Comparison of ENCODE assay signal across 8 mouse cellular contexts in genomic region chr2:37451667-37452375, GRCm38 (mm10). TPM values are rescaled to one million over a fixed set of nuclear protein-coding genes. Genes with fewer than 3 reads are reported as not detected.
DNase-seq lines count a peak whose midpoint lies in the region; ATAC-seq lines count a peak whose summit lies in the region.

No protein-coding gene starts in this region.

- H3K4me3 ChIP-seq in hindbrain, embryonic 16.5 days (ENCODE audit: low read length), result peak overlapping the region; percentile 79
- peak overlapping the region; percentile 82 for H3K4me3 ChIP-seq in macrophage (ENCODE audit: inconsistent target)

- peaks cover 9% of the 10 kb centered on the region for H3K4me1 ChIP-seq in hindbrain, embryonic 16.5 days (ENCODE audit: control insufficient read depth, insufficient read depth, low read depth, low read length)

- H3K27me3 ChIP-seq in hindbrain, embryonic 16.5 days (replicated peaks; ENCODE audit: control insufficient read depth, insufficient read depth, low read length), result no peaks in the 10 kb centered on the region

- H3K9ac ChIP-seq in hindbrain, embryonic 16.5 days (ENCODE audit: low read depth, low read length), result peak overlapping the region; percentile 96

- WGBS in hindbrain, embryonic 16.5 days, result 12% methylated on average over 24 of the region's 44 CpGs
- 9% methylated on average over 36 of the region's 44 CpGs for WGBS in macrophage (ENCODE audit: missing documents)

- peak overlapping the region; percentile 87 for H3K27ac ChIP-seq in hindbrain, embryonic 16.5 days (ENCODE audit: low read depth, low read length)
- no peak overlapping the region; the same call in 1 of the 2 replicates for H3K27ac ChIP-seq in macrophage

- H3K79me2 ChIP-seq in macrophage (ENCODE audit: inconsistent target), result peaks cover 89% of the 10 kb centered on the region

- H3K4me2 ChIP-seq in hindbrain, embryonic 16.5 days (ENCODE audit: low read length), result peak overlapping the region; percentile 76

- H3K36me3 ChIP-seq in hindbrain, embryonic 16.5 days (ENCODE audit: control insufficient read depth, insufficient read depth, low read length), result no peaks in the 10 kb centered on the region
- no peaks in the 10 kb centered on the region for H3K36me3 ChIP-seq in macrophage (ENCODE audit: inconsistent target)

- ATAC-seq in hindbrain, embryonic 16.5 days, result peak; percentile 97

- DNase-seq in R1 (ENCODE audit: low read depth, low spot score), result peak; percentile 94
- peak; percentile 93 to 97 for DNase-seq in cerebellum, postnatal 25 days
- peak; percentile 90 to 91 for DNase-seq in frontal cortex, postnatal 36 days (ENCODE audit: low spot score in 2 of 2)
- DNase-seq in left cerebral cortex, adult 18-20 months (ENCODE audit: low spot score in 2 of 2), result peak; percentile 90 to 93
- peak; percentile 94 for DNase-seq in right cerebral cortex, adult 18-20 months
- DNase-seq in urinary bladder, postnatal 10 days (ENCODE audit: low spot score), result peak; percentile 75

- H3K9me3 ChIP-seq in hindbrain, embryonic 16.5 days (ENCODE audit: control insufficient read depth, low read length), result no peaks in the 10 kb centered on the region

RNA-seq across cellular contexts. Expression of gene Rabgap1, which starts 8.7 kb away (rescaled TPM):
- 45.5 and 49.2 TPM in 2 replicates for polyA plus RNA-seq in hindbrain, embryonic 16.5 days (2015; fragmentation: Nextera tagmentation; extraction: Ambion mirVana)
- total RNA-seq in left cerebral cortex, adult 18-20 months (2021), result 10 to 100 TPM; 89.6 to 97.1 TPM
- 100 to 1,000 TPM; 101 to 291 (median 194) TPM for total RNA-seq in macrophage (2018; cell fraction: chromatin; rRNA removed)
- 10 to 100 TPM; 25.3 to 46.1 (median 36.0) TPM for total RNA-seq in macrophage (2018; cell fraction: cytosol; rRNA removed)
- total RNA-seq in macrophage (2018; cell fraction: nucleus; rRNA removed), result 100 to 1,000 TPM in 9 of 26 experiments, 10 to 100 TPM in 17; 61.4 to 164 (median 82.4) TPM
- polyA plus RNA-seq in macrophage (2018), result 24.2 to 51.7 TPM (median 25.0 TPM) in 3 replicates

RNA-seq across cellular contexts. Expression of gene Zbtb6, which starts 8.8 kb away (rescaled TPM):
- polyA plus RNA-seq in hindbrain, embryonic 16.5 days (2015; fragmentation: Nextera tagmentation; extraction: Ambion mirVana), result 12.8 and 14.4 TPM in 2 replicates
- total RNA-seq in left cerebral cortex, adult 18-20 months (2021), result 10 to 100 TPM; 13.6 TPM
- total RNA-seq in macrophage (2018; cell fraction: chromatin; rRNA removed), result 10 to 100 TPM in 17 of 26 experiments, 1 to 10 TPM in 9; 4.8 to 32.0 (median 15.0) TPM
- total RNA-seq in macrophage (2018; cell fraction: cytosol; rRNA removed), result 10 to 100 TPM in 22 of 26 experiments, 1 to 10 TPM in 4; 7.6 to 18.2 (median 14.0) TPM
- 10 to 100 TPM in 22 of 26 experiments, 1 to 10 TPM in 4; 6.1 to 39.4 (median 19.3) TPM for total RNA-seq in macrophage (2018; cell fraction: nucleus; rRNA removed)
- polyA plus RNA-seq in macrophage (2018), result 10.3 to 13.1 TPM (median 11.9 TPM) in 3 replicates

RNA-seq across cellular contexts. Expression of gene Zbtb26, which starts 8.9 kb away (rescaled TPM):
- polyA plus RNA-seq in hindbrain, embryonic 16.5 days (2015; fragmentation: Nextera tagmentation; extraction: Ambion mirVana), result 6.0 and 7.3 TPM in 2 replicates
- total RNA-seq in left cerebral cortex, adult 18-20 months (2021), result 10 to 100 TPM; 11.0 to 11.7 TPM
- total RNA-seq in macrophage (2018; cell fraction: chromatin; rRNA removed), result 10 to 100 TPM in 24 of 26 experiments, 1 to 10 TPM in 2; 8.2 to 52.7 (median 28.9) TPM
- 1 to 10 TPM; 1.0 to 4.8 (median 2.5) TPM for total RNA-seq in macrophage (2018; cell fraction: cytosol; rRNA removed)
- 10 to 100 TPM in 23 of 26 experiments, 1 to 10 TPM in 3; 6.7 to 61.7 (median 27.2) TPM for total RNA-seq in macrophage (2018; cell fraction: nucleus; rRNA removed)
- 1.8 to 3.8 TPM (median 2.1 TPM) in 3 replicates for polyA plus RNA-seq in macrophage (2018)

RNA-seq across cellular contexts. Expression of gene Rc3h2, which starts 29.1 kb away (rescaled TPM):
- 16.3 and 16.6 TPM in 2 replicates for polyA plus RNA-seq in hindbrain, embryonic 16.5 days (2015; fragmentation: Nextera tagmentation; extraction: Ambion mirVana)
- 10 to 100 TPM; 74.6 to 81.6 TPM for total RNA-seq in left cerebral cortex, adult 18-20 months (2021)
- 100 to 1,000 TPM in 23 of 26 experiments, 10 to 100 TPM in 3; 82.8 to 212 (median 165) TPM for total RNA-seq in macrophage (2018; cell fraction: chromatin; rRNA removed)
- 10 to 100 TPM; 15.9 to 39.1 (median 28.6) TPM for total RNA-seq in macrophage (2018; cell fraction: cytosol; rRNA removed)
- 100 to 1,000 TPM in 14 of 26 experiments, 10 to 100 TPM in 12; 64.9 to 167 (median 108) TPM for total RNA-seq in macrophage (2018; cell fraction: nucleus; rRNA removed)
- polyA plus RNA-seq in macrophage (2018), result 8.6 to 13.4 TPM (median 12.1 TPM) in 3 replicates
